Mouse (Mus musculus): ENCODE measurements at regions not wholly inside any gene's neighbourhood (a gene's known extent, or its start where the extent isn't known, plus 50 kb on each side); places are given as distances from the start of the nearest gene placed in this dataset.

DNA sequence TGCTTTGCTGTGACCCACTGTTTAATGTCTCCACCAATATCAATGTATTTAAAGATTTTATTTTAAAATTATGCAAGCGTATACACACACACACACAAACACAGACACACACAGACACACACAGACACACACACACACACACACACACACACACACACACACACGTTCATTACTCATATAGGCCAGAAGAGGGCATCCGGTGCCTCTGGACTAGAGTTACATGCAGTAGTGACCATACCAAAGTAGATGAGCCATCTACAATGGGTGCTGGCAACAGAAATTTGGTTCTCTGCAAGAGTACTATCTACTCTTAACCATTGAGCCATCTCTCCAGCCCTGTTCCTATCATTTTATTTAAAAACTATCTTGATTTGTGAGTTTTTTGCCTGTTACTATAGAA, 130.2 kb upstream of the Fstl4 start:
- no peak for DNase-seq

DNA sequence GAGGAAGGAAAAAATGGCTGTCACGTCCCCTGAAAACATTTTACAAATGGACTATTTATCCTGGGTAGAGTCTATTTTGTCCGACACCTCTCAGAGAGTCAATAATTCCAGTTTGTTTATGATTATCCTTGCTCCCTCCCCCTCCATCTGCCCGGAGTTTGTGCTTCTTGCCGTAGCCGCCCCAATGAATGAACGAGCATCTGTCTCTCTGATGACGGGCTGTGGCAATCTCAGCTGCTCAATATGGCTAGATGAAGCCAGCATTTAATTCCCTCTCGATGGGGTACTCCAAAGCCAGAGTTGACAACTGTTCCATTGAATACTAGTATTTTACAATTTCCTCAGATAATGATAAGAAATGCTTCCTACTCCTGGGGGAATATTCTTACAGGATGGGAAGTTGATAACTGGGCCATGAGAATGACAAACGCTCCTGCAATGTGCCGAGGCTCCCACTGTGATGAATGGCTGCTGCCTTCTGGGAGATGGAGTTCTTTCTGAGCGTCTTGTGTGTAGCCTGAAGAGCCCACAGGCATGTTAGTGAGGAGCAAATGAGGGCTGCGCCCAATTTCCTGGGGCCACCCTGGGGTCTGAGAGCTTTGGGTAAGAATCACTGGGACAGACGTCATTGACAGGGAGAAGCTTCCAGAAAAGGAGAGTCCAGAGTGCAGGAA, 128.6 kb upstream of the Fstl4 start:
- DNase-seq: no peak

DNA sequence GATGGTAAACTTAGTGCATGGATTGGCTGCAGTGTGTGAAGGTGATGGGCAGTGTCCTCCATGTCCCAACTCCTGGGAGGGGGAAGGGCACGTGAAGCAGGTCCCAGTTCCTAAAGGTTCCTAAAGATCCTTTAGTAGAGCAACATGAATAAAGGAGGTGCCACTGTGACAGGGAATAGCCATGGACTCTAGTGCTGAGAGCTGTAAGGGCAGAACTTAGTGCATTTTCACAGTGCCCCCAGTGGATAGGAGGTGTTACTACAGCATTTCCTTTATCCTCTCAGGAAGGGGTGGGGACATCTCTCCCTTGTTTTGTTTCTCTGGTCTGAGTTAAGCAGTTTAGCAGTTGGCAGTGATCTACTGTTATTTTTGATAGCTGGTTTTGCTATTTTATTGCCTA, 125.5 kb upstream of the Fstl4 start:
- DNase-seq: no peak

- DNase-seq: peak; percentile 29
Observed at GRCm38 (mm10) chr11:52641725-52642338, 122.6 kb upstream of the Fstl4 start.

DNA sequence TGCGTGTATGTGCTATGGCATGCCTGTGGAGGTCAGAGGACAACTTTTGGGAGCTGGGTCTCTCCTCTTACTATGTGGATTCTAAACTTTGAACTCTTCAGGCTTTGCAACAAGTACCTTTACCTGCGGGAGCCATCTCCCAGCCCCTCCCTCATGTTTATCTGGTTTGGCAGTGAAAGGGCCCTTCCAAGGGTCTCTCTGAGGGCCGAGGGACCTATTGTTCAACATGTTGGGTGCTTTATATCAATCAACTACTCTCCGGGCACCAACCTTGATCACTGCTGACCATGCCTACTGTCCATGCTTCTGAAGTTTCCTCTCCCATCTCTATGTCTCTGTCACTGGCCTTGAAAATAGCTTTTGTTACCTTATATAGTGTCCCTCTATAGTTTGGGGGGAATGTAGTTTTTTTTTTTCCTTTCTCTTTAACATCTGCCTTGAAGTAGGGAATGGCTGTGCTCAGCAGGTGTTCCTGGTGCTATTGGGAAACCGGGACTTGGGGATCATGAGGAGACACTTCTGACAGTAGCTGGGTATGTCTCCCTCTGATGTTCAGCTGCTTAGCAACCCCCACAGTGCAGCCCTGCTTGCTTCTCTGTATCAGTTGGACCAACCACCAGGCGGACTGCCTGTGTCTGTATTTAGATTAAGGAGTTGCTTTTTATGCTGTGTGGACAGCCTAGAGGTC, 120.2 kb upstream of the Fstl4 start:
- no peak for DNase-seq

DNA sequence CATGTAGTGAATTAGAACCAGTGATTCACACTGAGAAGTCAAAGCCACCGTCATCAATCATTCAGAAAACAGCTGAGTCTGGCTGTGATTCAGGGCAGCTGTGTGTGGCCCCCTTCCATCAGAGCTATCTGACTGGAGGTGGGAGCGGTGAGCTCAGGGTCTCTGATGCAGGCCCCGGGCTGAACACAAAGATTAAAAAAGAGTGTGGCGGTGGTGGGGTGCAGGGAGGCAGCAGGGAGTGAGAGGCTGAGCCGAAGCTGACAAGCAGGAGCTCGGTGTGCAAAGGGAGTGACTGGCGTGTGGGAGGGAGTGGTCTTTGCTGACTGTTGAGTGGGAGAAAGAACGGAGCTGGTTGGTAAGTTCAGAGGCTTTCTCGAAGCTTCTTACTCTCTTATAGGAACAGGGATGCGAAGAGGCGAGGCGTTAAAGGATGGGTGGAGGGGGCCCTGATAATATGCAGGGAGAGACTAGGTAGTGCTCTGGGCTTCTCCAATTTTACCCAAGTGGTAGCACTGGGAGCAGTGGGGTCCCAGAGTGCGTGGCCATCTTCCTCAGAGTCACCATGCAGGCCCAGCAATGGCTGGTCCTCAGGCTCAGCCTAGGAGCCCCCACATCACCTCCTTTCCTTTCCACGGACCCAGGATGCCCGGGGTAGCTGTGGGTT, 116.1 kb upstream of the Fstl4 start:
- no peak for DNase-seq

DNA sequence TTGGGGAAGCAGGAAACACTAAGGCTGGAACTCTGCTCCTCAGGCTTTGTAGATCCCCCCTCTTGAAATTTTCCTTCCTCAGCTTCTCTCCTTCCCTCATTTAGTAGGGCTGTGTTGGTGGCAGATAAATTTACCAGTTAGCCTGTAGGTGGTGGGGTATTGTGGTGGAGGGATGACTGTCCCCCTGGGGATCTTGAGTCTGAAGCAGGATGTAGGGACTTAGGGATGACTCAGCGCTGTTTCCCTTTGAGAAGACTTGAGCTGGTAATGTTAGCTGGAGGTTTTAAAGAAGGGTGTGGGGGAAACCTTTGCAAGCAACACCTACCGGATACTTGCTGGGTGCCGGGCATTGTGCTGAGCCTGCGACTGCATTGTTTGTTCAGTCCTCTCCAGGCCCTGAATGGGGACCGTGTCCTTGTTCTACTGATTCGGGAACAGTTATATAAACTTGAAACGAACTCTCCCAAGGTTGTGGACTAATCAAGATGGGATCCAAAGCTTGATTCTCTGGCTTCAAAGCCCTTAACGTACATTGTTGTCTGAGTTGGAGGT, 115.5 kb upstream of the Fstl4 start:
- no peak for DNase-seq

- DNase-seq: no peak
Observed at GRCm38 (mm10) chr11:52654640-52655039, 109.8 kb upstream of the Fstl4 start.

GRCm38 (mm10) chr11:52655720-52656474, 108.5 kb upstream of the Fstl4 start:
- no peak for DNase-seq

DNA sequence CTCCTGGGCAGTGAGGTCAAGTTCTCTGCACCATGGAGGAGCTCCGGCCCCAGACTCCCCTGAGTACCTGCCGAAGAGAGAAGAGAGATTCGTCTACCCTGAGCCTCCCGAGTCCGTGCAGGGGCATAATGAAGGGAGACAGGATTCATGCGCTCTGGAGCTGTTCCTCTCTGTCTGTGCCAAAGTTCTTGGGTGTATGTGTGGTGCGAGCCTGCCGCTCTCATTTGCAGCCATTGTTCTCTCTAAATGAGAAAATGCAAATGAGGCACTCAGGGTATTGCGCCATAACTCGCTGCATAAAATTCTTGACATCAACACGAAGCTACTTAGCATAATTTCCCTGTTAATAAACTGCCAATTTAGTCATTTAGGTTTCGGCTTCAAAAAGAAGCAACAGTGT, 103.2 kb upstream of the Fstl4 start:
- no peak for DNase-seq

- DNase-seq: no peak
Observed at GRCm38 (mm10) chr11:52661894-52662593, 102.4 kb upstream of the Fstl4 start.

- DNase-seq: no peak
Observed at GRCm38 (mm10) chr11:52665343-52665742, 99.1 kb upstream of the Fstl4 start.

- DNase-seq: no peak
Observed at GRCm38 (mm10) chr11:52675022-52675421, 89.4 kb upstream of the Fstl4 start.

- DNase-seq: no peak
Observed at GRCm38 (mm10) chr11:52678259-52678658, 86.2 kb upstream of the Fstl4 start.

- DNase-seq: no peak
Observed at GRCm38 (mm10) chr11:52685436-52685835, 79.0 kb upstream of the Fstl4 start.

- no peak for DNase-seq
Observed at GRCm38 (mm10) chr11:52692701-52693100, 71.7 kb upstream of the Fstl4 start.

GRCm38 (mm10) chr11:52701682-52702081, 62.8 kb upstream of the Fstl4 start:
- DNase-seq: no peak

DNA sequence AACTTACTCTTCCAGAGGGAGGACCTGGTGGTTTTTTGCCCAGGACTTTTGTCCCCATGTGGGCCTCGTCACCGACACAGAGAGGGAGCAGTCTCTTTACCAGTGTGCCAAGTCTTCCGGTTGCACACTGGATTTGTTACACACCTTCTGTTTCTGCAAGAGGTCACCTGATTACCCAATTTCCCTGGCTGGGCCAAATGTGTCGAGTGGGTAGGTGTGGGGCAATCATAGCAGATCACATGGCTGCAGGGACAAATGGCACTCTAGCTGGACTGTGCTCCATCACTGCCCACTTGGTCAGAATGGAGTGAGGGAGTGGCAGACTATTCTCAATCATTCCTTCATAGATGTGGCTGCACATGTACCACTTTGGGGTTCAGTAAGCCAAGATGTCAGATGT, 61.0 kb upstream of the Fstl4 start:
- DNase-seq: no peak
